Mouse (Mus musculus) limb, embryonic 14.5 days (tissue): ENCODE measurements at regions not wholly inside any gene's neighbourhood (a gene's known extent, or its start where the extent isn't known, plus 50 kb on each side); places are given as distances from the start of the nearest gene placed in this dataset.

ENCODE experiments used
- ATAC-seq: fragments of 200-750 bp; cut with Nextera tagmentation; 2 replicates; pipeline ENCODE4 v1.8.0; 2017; ENCODE audit warnings: low read depth, moderate number of reproducible peaks, moderate TSS enrichment; ENCODE audit not compliant: low FRiP score
- DNase-seq: peaks from one replicate; pipeline ENCODE4 v3.0.0-alpha.2; 2015; ENCODE audit warnings: low spot score
- H3K27ac ChIP-seq: fragments of 300-500 bp; sonication (generic); replicated peaks from 2 replicates; pipeline ENCODE4 v1.5.1; 2014; ENCODE audit warnings: low read depth, mild to moderate bottlenecking, low read length, moderate library complexity, mixed read lengths
- H3K27me3 ChIP-seq: fragments of 300-500 bp; sonication (generic); 2 replicates; pipeline ENCODE4 v1.6.1; 2014; ENCODE audit warnings: low read length, mixed read lengths; ENCODE audit not compliant: control insufficient read depth, insufficient read depth
- H3K36me3 ChIP-seq: fragments of 300-500 bp; sonication (generic); 2 replicates; pipeline ENCODE4 v1.6.1; 2014; ENCODE audit warnings: mild to moderate bottlenecking, low read length, moderate library complexity, mixed read lengths; ENCODE audit not compliant: control insufficient read depth, insufficient read depth
- H3K4me1 ChIP-seq: fragments of 300-500 bp; sonication (generic); 2 replicates; pipeline ENCODE4 v1.6.1; 2014; ENCODE audit warnings: antibody characterized with exemption, low read length, mixed read lengths; ENCODE audit not compliant: control insufficient read depth, insufficient read depth
- H3K4me2 ChIP-seq: fragments of 300-500 bp; sonication (generic); replicated peaks from 2 replicates; pipeline ENCODE4 v1.6.1; 2014; ENCODE audit warnings: low read depth, mild to moderate bottlenecking, low read length, moderate library complexity; ENCODE audit not compliant: severe bottlenecking
- H3K4me3 ChIP-seq: fragments of 300-500 bp; sonication (generic); replicated peaks from 2 replicates; pipeline ENCODE4 v1.5.1; 2014; ENCODE audit warnings: low read length
- H3K9ac ChIP-seq: fragments of 300-500 bp; sonication (generic); 2 replicates; pipeline ENCODE4 v1.6.1; 2014; ENCODE audit warnings: mild to moderate bottlenecking, low read depth, low read length, moderate library complexity; ENCODE audit not compliant: severe bottlenecking
- H3K9me3 ChIP-seq: fragments of 300-500 bp; sonication (generic); 2 replicates; pipeline ENCODE4 v1.6.1; 2016; ENCODE audit warnings: low read length; ENCODE audit not compliant: control insufficient read depth
- POLR2A ChIP-seq: fragments of 200-500 bp; IDR thresholded peaks from 2 replicates; pipeline ENCODE4 v1.8.0; 2012; ENCODE audit warnings: inconsistent platforms, mild to moderate bottlenecking, moderate library complexity, borderline replicate concordance; ENCODE audit not compliant: insufficient read depth, insufficient read length; ENCODE audit errors: extremely low read depth
- WGBS: fragments of 180-500 bp; shearing (Covaris S2); extraction: QIAGEN DNeasy Blood & Tissue Kit; methylation state at CpG from one replicate; pipeline ENCODE4 v1.1.7; 2014; 5-methylcytosine and 5-hydroxymethylcytosine counted together

GRCm38 (mm10) chr7:70286836-70287355, 79.6 kb downstream of the Nr2f2 start:
- H3K9ac ChIP-seq, result no peak overlapping the region
- H3K27me3 ChIP-seq, result peaks cover 70% of the 10 kb centered on the region

GRCm38 (mm10) chr7:70285344-70285743, 81.2 kb downstream of the Nr2f2 start:
- Histone ChIP-seq H3K9me3 (no peaks in the 10 kb centered on the region), H3K36me3 (no peaks in the 10 kb centered on the region), H3K27me3 (peaks cover 86% of the 10 kb centered on the region), H3K4me3 (no peak overlapping the region), H3K27ac (no peak overlapping the region), H3K4me1 (peaks cover 11% of the 10 kb centered on the region; the same call in 1 of the 2 replicates), H3K4me2 (no peak overlapping the region), H3K9ac (no peak overlapping the region)
- DNase-seq (no peak), ATAC-seq (no peak)
- 15% methylated on average over 3 of the region's 3 CpGs for WGBS
- no peak for TF ChIP-seq POLR2A

More at GRCm38 (mm10) chr7:70286836-70287355, 79.6 kb downstream of the Nr2f2 start:
- TF ChIP-seq POLR2A, result no peak
- no peaks in the 10 kb centered on the region for H3K9me3 ChIP-seq
- no peak overlapping the region for H3K27ac ChIP-seq
- H3K36me3 ChIP-seq, result no peaks in the 10 kb centered on the region
- no peak overlapping the region for H3K4me3 ChIP-seq
- ATAC-seq (no peak), DNase-seq (no peak)
- 0 out of 2 replicates have a peak, but pooled peaks cover 3% of the 10 kb centered on the region for H3K4me1 ChIP-seq
- WGBS, result 5% methylated on average over 14 of the region's 14 CpGs
- H3K4me2 ChIP-seq, result no peak overlapping the region

GRCm38 (mm10) chr7:70283836-70284235, 82.7 kb downstream of the Nr2f2 start:
- Histone ChIP-seq H3K4me3 (no peak overlapping the region), H3K36me3 (no peaks in the 10 kb centered on the region), H3K9me3 (no peaks in the 10 kb centered on the region), H3K27me3 (peaks cover 93% of the 10 kb centered on the region), H3K4me1 (peaks cover 11% of the 10 kb centered on the region; the same call in 1 of the 2 replicates), H3K27ac (no peak overlapping the region), H3K9ac (no peak overlapping the region), H3K4me2 (no peak overlapping the region)
- no peak for ATAC-seq
- WGBS, result 4% methylated on average over 1 of the region's 1 CpGs
- DNase-seq, result no peak
- TF ChIP-seq POLR2A, result no peak

- whole genome bisulfite sequencing, result 6% methylated on average over 4 of the region's 4 CpGs
- no peak overlapping the region for H3K4me2 ChIP-seq
Measured at GRCm38 (mm10) chr7:70283166-70283565, 83.4 kb downstream of the Nr2f2 start.

GRCm38 (mm10) chr7:70281891-70282515, 84.5 kb downstream of the Nr2f2 start:
- no peaks in the 10 kb centered on the region for H3K9me3 ChIP-seq
- peaks cover 94% of the 10 kb centered on the region for H3K27me3 ChIP-seq
- H3K4me2 ChIP-seq, result no peak overlapping the region
- DNase-seq (no peak), ATAC-seq (no peak)
- no peak for TF ChIP-seq POLR2A
- no peak overlapping the region for H3K4me3 ChIP-seq
- no peak overlapping the region for H3K9ac ChIP-seq
- H3K27ac ChIP-seq, result no peak overlapping the region
- peaks cover 8% of the 10 kb centered on the region; the same call in 1 of the 2 replicates for H3K4me1 ChIP-seq
- H3K36me3 ChIP-seq, result no peaks in the 10 kb centered on the region
- WGBS, result 6% methylated on average over 11 of the region's 11 CpGs

More at GRCm38 (mm10) chr7:70283166-70283565, 83.4 kb downstream of the Nr2f2 start:
- no peak for TF ChIP-seq POLR2A
- Histone ChIP-seq H3K9me3 (no peaks in the 10 kb centered on the region), H3K4me1 (peaks cover 11% of the 10 kb centered on the region; the same call in 1 of the 2 replicates), H3K27ac (no peak overlapping the region), H3K27me3 (peaks cover 92% of the 10 kb centered on the region), H3K4me3 (no peak overlapping the region), H3K36me3 (no peaks in the 10 kb centered on the region), H3K9ac (no peak overlapping the region)
- ATAC-seq (no peak), DNase-seq (no peak)
